ENCODE assay signal across 8 mouse cellular contexts in genomic region chr16:4586531-4587123, GRCm38 (mm10). TPM values are rescaled to one million over a fixed set of nuclear protein-coding genes. Genes with fewer than 3 reads are reported as not detected.
DNase-seq lines count a peak whose midpoint lies in the region; ATAC-seq and TF ChIP-seq lines count a peak whose summit lies in the region.

No protein-coding gene starts in this region.

- ATAC-seq in kidney, embryonic 14.5 days (ENCODE audit: low FRiP score, low TSS enrichment) = peak; percentile 98
- ATAC-seq in limb, embryonic 15.5 days (ENCODE audit: insufficient number of reproducible peaks, low FRiP score, low TSS enrichment, low read depth) = peak; percentile 97

- peak overlapping the region; percentile 66 for H3K4me3 ChIP-seq in bone marrow macrophage, adult 2 months (ENCODE audit: insufficient read depth, low read length)
- H3K4me3 ChIP-seq in embryonic fibroblast, embryonic 13.5 days (ENCODE audit: insufficient read depth, low read length) = peak overlapping the region; percentile 41
- H3K4me3 ChIP-seq in kidney, embryonic 14.5 days (ENCODE audit: low read length) = peak overlapping the region; percentile 39
- peak overlapping the region; percentile 48 for H3K4me3 ChIP-seq in limb, embryonic 15.5 days

- H3K36me3 ChIP-seq in kidney, embryonic 14.5 days (ENCODE audit: control insufficient read depth, insufficient read depth, low read length) = peaks cover 6% of the 10 kb centered on the region
- H3K36me3 ChIP-seq in limb, embryonic 15.5 days = peaks cover 10% of the 10 kb centered on the region

- peaks cover 30% of the 10 kb centered on the region for H3K4me1 ChIP-seq in bone marrow macrophage, adult 2 months (ENCODE audit: control insufficient read depth, insufficient read depth, low read length)
- peaks cover 11% of the 10 kb centered on the region for H3K4me1 ChIP-seq in embryonic fibroblast, embryonic 13.5 days (ENCODE audit: control insufficient read depth, insufficient read depth, low read length)
- peaks cover 16% of the 10 kb centered on the region for H3K4me1 ChIP-seq in kidney, embryonic 14.5 days (ENCODE audit: control insufficient read depth, insufficient read depth, low read length)
- H3K4me1 ChIP-seq in limb, embryonic 15.5 days = peaks cover 22% of the 10 kb centered on the region

- H3K4me2 ChIP-seq in kidney, embryonic 14.5 days (replicated peaks; ENCODE audit: low read depth, low read length) = peak overlapping the region; percentile 54
- H3K4me2 ChIP-seq in limb, embryonic 15.5 days = peak overlapping the region; percentile 60

- 0 out of 2 replicates have a peak, but pooled peaks have one; percentile 12 for TF ChIP-seq POLR2A in bone marrow macrophage, adult 2 months (IDR thresholded peaks at IDR 0.05; ENCODE audit: borderline replicate concordance, low read depth, low read length)
- peak; percentile 81 for TF ChIP-seq POLR2A in embryonic fibroblast, embryonic 13.5 days (IDR thresholded peaks at IDR 0.05; ENCODE audit: low read depth, low read length)

- WGBS in kidney, embryonic 14.5 days = under 1% methylated on average over 43 of the region's 43 CpGs
- WGBS in limb, embryonic 15.5 days = 1% methylated on average over 43 of the region's 43 CpGs

- no peaks in the 10 kb centered on the region for H3K27me3 ChIP-seq in kidney, embryonic 14.5 days (ENCODE audit: control insufficient read depth, insufficient read depth, low read length)
- H3K27me3 ChIP-seq in limb, embryonic 15.5 days = no peaks in the 10 kb centered on the region

- no peaks in the 10 kb centered on the region for H3K9me3 ChIP-seq in kidney, embryonic 14.5 days (ENCODE audit: control insufficient read depth, low read length)
- no peaks in the 10 kb centered on the region for H3K9me3 ChIP-seq in limb, embryonic 15.5 days

- DNase-seq in A20 (ENCODE audit: low read depth, low spot score) = peak; percentile 99
- peak; percentile 99 for DNase-seq in heart, adult 9 months (ENCODE audit: low spot score in 2 of 2)
- DNase-seq in monocyte, adult 2 months (ENCODE audit: low read depth in 1 of 2, low spot score in 2 of 2) = peak; percentile 94 to 95
- DNase-seq in spleen, postnatal 36 days (ENCODE audit: low spot score in 2 of 2) = peak; percentile 97

- H3K27ac ChIP-seq in bone marrow macrophage, adult 2 months (ENCODE audit: insufficient read depth, low read depth, low read length) = peak overlapping the region; percentile 76
- peak overlapping the region; percentile 94 for H3K27ac ChIP-seq in embryonic fibroblast, embryonic 13.5 days (ENCODE audit: insufficient read depth, low read length)
- peak overlapping the region; percentile 91 for H3K27ac ChIP-seq in kidney, embryonic 14.5 days (ENCODE audit: low read depth, low read length)
- H3K27ac ChIP-seq in limb, embryonic 15.5 days = peak overlapping the region; percentile 92

- peak overlapping the region; percentile 56 for H3K9ac ChIP-seq in kidney, embryonic 14.5 days (ENCODE audit: low read depth, low read length)
- peak overlapping the region; percentile 29; the same call in 1 of the 2 replicates for H3K9ac ChIP-seq in limb, embryonic 15.5 days

- TF ChIP-seq CTCF in bone marrow macrophage, adult 2 months (IDR thresholded peaks at IDR 0.05; ENCODE audit: low read depth, low read length) = no peak
- TF ChIP-seq CTCF in embryonic fibroblast, embryonic 13.5 days (IDR thresholded peaks at IDR 0.05; ENCODE audit: borderline replicate concordance, insufficient read depth, low read length) = no peak

RNA-seq across cellular contexts. Expression of gene Glis2, which starts 7.9 kb away (rescaled TPM):
- 0.65 and 1.3 TPM in 2 replicates for polyA plus RNA-seq in bone marrow macrophage, adult 2 months (2012; ENCODE audit: insufficient read depth, insufficient read length, missing spikeins)
- polyA plus RNA-seq in embryonic fibroblast, embryonic 13.5 days (2011; ENCODE audit: insufficient read length, low read depth, missing spikeins) = 52.2 and 64.0 TPM in 2 replicates
- 42.4 and 47.3 TPM in 2 replicates for polyA plus RNA-seq in kidney, embryonic 14.5 days (2014; fragmentation: Nextera tagmentation; extraction: Ambion mirVana)
- 31.7 and 34.9 TPM in 2 replicates for polyA plus RNA-seq in limb, embryonic 15.5 days (2015; fragmentation: Nextera tagmentation; extraction: Ambion mirVana)

RNA-seq across cellular contexts. Expression of gene Tfap4, which starts 27.0 kb away (rescaled TPM):
- polyA plus RNA-seq in bone marrow macrophage, adult 2 months (2012; ENCODE audit: insufficient read depth, insufficient read length, missing spikeins) = 7.1 and 8.0 TPM in 2 replicates
- 3.4 and 6.9 TPM in 2 replicates for polyA plus RNA-seq in embryonic fibroblast, embryonic 13.5 days (2011; ENCODE audit: insufficient read length, low read depth, missing spikeins)
- 24.5 and 25.7 TPM in 2 replicates for polyA plus RNA-seq in kidney, embryonic 14.5 days (2014; fragmentation: Nextera tagmentation; extraction: Ambion mirVana)
- 20.4 and 20.7 TPM in 2 replicates for polyA plus RNA-seq in limb, embryonic 15.5 days (2015; fragmentation: Nextera tagmentation; extraction: Ambion mirVana)

RNA-seq across cellular contexts. Expression of gene Pam16, which starts 38.2 kb away (rescaled TPM):
- 27.3 and 39.7 TPM in 2 replicates for polyA plus RNA-seq in bone marrow macrophage, adult 2 months (2012; ENCODE audit: insufficient read depth, insufficient read length, missing spikeins)
- 30.5 and 33.1 TPM in 2 replicates for polyA plus RNA-seq in embryonic fibroblast, embryonic 13.5 days (2011; ENCODE audit: insufficient read length, low read depth, missing spikeins)
- polyA plus RNA-seq in kidney, embryonic 14.5 days (2014; fragmentation: Nextera tagmentation; extraction: Ambion mirVana) = 102 and 116 TPM in 2 replicates
- polyA plus RNA-seq in limb, embryonic 15.5 days (2015; fragmentation: Nextera tagmentation; extraction: Ambion mirVana) = 75.8 and 83.1 TPM in 2 replicates

RNA-seq across cellular contexts. Expression of gene Srl, which starts 45.0 kb away (rescaled TPM):
- polyA plus RNA-seq in bone marrow macrophage, adult 2 months (2012; ENCODE audit: insufficient read depth, insufficient read length, missing spikeins) = 1.6 and 3.8 TPM in 2 replicates
- polyA plus RNA-seq in embryonic fibroblast, embryonic 13.5 days (2011; ENCODE audit: insufficient read length, low read depth, missing spikeins) = 3.9 and 5.9 TPM in 2 replicates
- polyA plus RNA-seq in kidney, embryonic 14.5 days (2014; fragmentation: Nextera tagmentation; extraction: Ambion mirVana) = 7.7 and 21.1 TPM in 2 replicates
- polyA plus RNA-seq in limb, embryonic 15.5 days (2015; fragmentation: Nextera tagmentation; extraction: Ambion mirVana) = 36.8 and 81.2 TPM in 2 replicates

RNA-seq across cellular contexts. Expression of gene Vasn, which starts 53.1 kb away (rescaled TPM):
- 1.5 TPM in 1 of 2 replicates, not detected in the other for polyA plus RNA-seq in bone marrow macrophage, adult 2 months (2012; ENCODE audit: insufficient read depth, insufficient read length, missing spikeins)
- polyA plus RNA-seq in embryonic fibroblast, embryonic 13.5 days (2011; ENCODE audit: insufficient read length, low read depth, missing spikeins) = 72.1 and 79.5 TPM in 2 replicates
- 14.4 and 16.1 TPM in 2 replicates for polyA plus RNA-seq in kidney, embryonic 14.5 days (2014; fragmentation: Nextera tagmentation; extraction: Ambion mirVana)
- 41.5 and 45.1 TPM in 2 replicates for polyA plus RNA-seq in limb, embryonic 15.5 days (2015; fragmentation: Nextera tagmentation; extraction: Ambion mirVana)

Comparison
In these comparisons a context has a peak if more than half of its experiments do, and no peak if none do; other contexts are left out.
1. Peak in every context shown above with its lines: DNase-seq, ATAC-seq, H3K4me3 ChIP-seq and H3K27ac ChIP-seq.
2. RNA of gene Glis2, which starts 7.9 kb away (polyA plus RNA-seq): 52.2 to 64.0 TPM in embryonic fibroblast, embryonic 13.5 days, 42.4 to 47.3 TPM in kidney, embryonic 14.5 days and 31.7 to 34.9 TPM in limb, embryonic 15.5 days; 0.65 to 1.3 TPM in bone marrow macrophage, adult 2 months; every median in the first group is over 10 times any median in the second.